Mouse (Mus musculus): Measurements from ENCODE around the gene Rnf217. TPM values are rescaled to one million over a fixed set of nuclear protein-coding genes. Genes with fewer than 3 reads are reported as not detected.
A peak's percentile ranks its signal among the peaks of the same experiment; 100 is the strongest.

The Rnf217 gene
- polyA plus RNA-seq, 1 experiment from 2014 or later: 0.15 TPM

GRCm38 (mm10) chr10:31445291-31446124 lies 163.5 kb downstream of the Rnf217 start, which contains the start of gene Tpd52l1:
Tpd52l1 (minus strand) TSS chr10:31445958.
- Histone ChIP-seq H3K4me1 (ENCODE audit: control insufficient read depth, low read depth, low read length) (no peaks in the 10 kb centered on the region), H3K4me3 (ENCODE audit: low read depth, low read length) (peak within 1 kb of the TSS; percentile 58), H3K9ac (ENCODE audit: low read depth, low read length) (peak within 1 kb of the TSS; percentile 31), H3K9me3 (replicated peaks; ENCODE audit: control insufficient read depth, low read length) (no peaks in the 10 kb centered on the region), H3K27me3 (ENCODE audit: control insufficient read depth, insufficient read depth, low read depth, low read length) (peaks cover 4% of the 10 kb centered on the region; the same call in 1 of the 2 replicates), H3K4me2 (ENCODE audit: low read depth, low read length) (peak within 1 kb of the TSS; percentile 66), H3K36me3 (ENCODE audit: control insufficient read depth, insufficient read depth) (no peaks in the 10 kb centered on the region), H3K27ac (ENCODE audit: low read length) (no peak within 1 kb of the TSS)
- WGBS (ENCODE audit: insufficient replicate concordance): 1% methylated on average over 59 of the region's 59 CpGs
- ATAC-seq (ENCODE audit: low read depth): peak; percentile 91

- Histone ChIP-seq H3K9ac (ENCODE audit: low read depth, low read length) (no peak overlapping the region), H3K27me3 (ENCODE audit: control insufficient read depth, insufficient read depth, low read depth, low read length) (peaks cover 4% of the 10 kb centered on the region; the same call in 1 of the 2 replicates), H3K4me1 (ENCODE audit: control insufficient read depth, low read depth, low read length) (no peaks in the 10 kb centered on the region), H3K27ac (ENCODE audit: low read length) (no peak overlapping the region), H3K36me3 (ENCODE audit: control insufficient read depth, insufficient read depth) (no peaks in the 10 kb centered on the region), H3K4me2 (ENCODE audit: low read depth, low read length) (no peak overlapping the region), H3K9me3 (replicated peaks; ENCODE audit: control insufficient read depth, low read length) (no peaks in the 10 kb centered on the region), H3K4me3 (ENCODE audit: low read depth, low read length) (no peak overlapping the region)
- WGBS (ENCODE audit: insufficient replicate concordance): 66% methylated on average over 7 of the region's 7 CpGs
- ATAC-seq (ENCODE audit: low read depth): no peak
Measured at GRCm38 (mm10) chr10:31444206-31444605, 164.8 kb downstream of the Rnf217 start.

Other genes with a start within 250 kb of the Rnf217 start
- gene Tpd52l1, start 163.2 kb downstream of the Rnf217 start, polyA plus RNA-seq (2015; fragmentation: Nextera tagmentation; extraction: Ambion mirVana): 0.63 and 0.96 TPM in 2 replicates

Measured in liver, embryonic 16.5 days (tissue).